Mouse (Mus musculus) liver, embryonic 16.5 days (tissue): Measurements from ENCODE around the gene Cfap77. TPM values are rescaled to one million over a fixed set of nuclear protein-coding genes. Genes with fewer than 3 reads are reported as not detected.

Source experiments
- ATAC-seq: fragments of 200-750 bp; cut with Nextera tagmentation; 2 replicates; pipeline ENCODE4 v1.8.0; 2017; ENCODE audit warnings: low read depth, mild to moderate bottlenecking, moderate number of reproducible peaks, moderate library complexity
- H3K27ac ChIP-seq: fragments of 300-500 bp; sonication (generic); 2 replicates; pipeline ENCODE4 v1.5.1; 2014; ENCODE audit warnings: mild to moderate bottlenecking, low read length
- H3K27me3 ChIP-seq: fragments of 300-500 bp; sonication (generic); 2 replicates; pipeline ENCODE4 v1.6.1; 2014; ENCODE audit warnings: low read depth, low read length, mixed read lengths; ENCODE audit not compliant: control insufficient read depth, insufficient read depth
- H3K36me3 ChIP-seq: fragments of 300-500 bp; sonication (generic); 2 replicates; pipeline ENCODE4 v1.6.1; 2014; ENCODE audit warnings: mild to moderate bottlenecking; ENCODE audit not compliant: control insufficient read depth, insufficient read depth
- H3K4me1 ChIP-seq: fragments of 300-500 bp; sonication (generic); 2 replicates; pipeline ENCODE4 v1.6.1; 2014; ENCODE audit warnings: low read depth, low read length, mixed read lengths; ENCODE audit not compliant: control insufficient read depth
- H3K4me2 ChIP-seq: fragments of 300-500 bp; sonication (generic); 2 replicates; pipeline ENCODE4 v1.6.1; 2014; ENCODE audit warnings: low read depth, low read length, mixed read lengths
- H3K4me3 ChIP-seq: fragments of 300-500 bp; sonication (generic); 2 replicates; pipeline ENCODE4 v1.5.1; 2014; ENCODE audit warnings: low read depth, mild to moderate bottlenecking, low read length
- H3K9ac ChIP-seq: fragments of 300-500 bp; sonication (generic); 2 replicates; pipeline ENCODE4 v1.6.1; 2014; ENCODE audit warnings: low read depth, low read length
- H3K9me3 ChIP-seq: fragments of 300-500 bp; sonication (generic); replicated peaks from 2 replicates; pipeline ENCODE4 v1.6.1; 2016; ENCODE audit warnings: low read length; ENCODE audit not compliant: control insufficient read depth
- WGBS: fragments of 180-500 bp; shearing (Covaris S2); extraction: QIAGEN DNeasy Blood & Tissue Kit; methylation state at CpG from one replicate; pipeline ENCODE4 v1.1.7; 2014; ENCODE audit not compliant: insufficient replicate concordance; 5-methylcytosine and 5-hydroxymethylcytosine counted together
- polyA plus RNA-seq: library from polyadenylated mRNA; unstranded; fragments of >200 nt; fragmentation: Nextera tagmentation; extraction: Ambion mirVana; gene quantifications from 2 replicates; pipeline ENCODE4 v1.2.1, GENCODE M21; 2015

Cfap77 gene
- polyA plus RNA-seq, 1 experiment from 2014 or later = 0.11 TPM

DNA sequence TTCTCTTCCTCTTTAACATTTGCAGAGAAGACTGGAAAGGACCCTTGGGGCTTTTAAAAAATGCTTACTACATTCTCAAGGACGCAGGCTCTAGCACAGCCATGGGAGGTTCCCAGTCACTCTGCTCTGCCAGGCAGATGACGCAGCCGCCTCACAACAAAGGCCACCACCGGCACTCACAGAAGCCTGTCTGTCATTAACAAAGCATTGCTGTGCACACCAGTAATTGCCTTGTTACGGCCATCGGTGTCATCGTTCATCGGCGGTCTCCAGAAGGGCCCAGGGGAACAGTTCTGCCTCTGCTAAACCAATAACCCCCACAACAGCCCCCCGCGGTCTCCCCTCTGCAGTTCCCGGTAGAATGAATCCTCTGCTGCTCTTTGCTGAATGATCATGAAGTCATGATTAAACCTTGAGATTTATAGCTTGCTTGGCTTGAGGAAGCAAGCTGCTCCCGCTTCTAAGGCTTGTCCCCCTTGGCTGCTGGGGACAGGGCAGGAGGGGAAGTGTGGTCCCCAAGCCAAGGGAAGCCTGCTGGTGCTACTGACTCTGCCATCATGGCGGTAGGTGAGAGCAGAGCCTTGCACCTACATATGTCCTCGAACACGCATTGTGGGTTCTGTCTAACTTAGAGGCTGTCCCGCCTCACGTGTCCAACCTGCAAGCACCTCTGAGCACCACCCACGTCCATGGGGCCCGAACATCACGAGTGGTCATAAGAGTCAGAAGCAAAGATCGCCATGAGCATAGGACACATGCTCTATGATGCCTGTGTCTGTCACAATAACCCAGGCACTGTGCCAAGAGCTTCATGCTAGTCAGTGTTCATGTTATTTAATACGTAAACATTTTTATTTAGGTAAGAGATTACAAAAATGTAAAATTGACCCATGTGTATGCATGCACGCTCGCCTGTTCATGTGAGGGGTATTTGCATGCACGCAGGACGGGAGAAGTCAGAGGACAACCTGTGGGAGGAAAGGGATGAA, 38.0 kb downstream of the Cfap77 start:
- no peak for ATAC-seq
- no peak overlapping the region for H3K9ac ChIP-seq
- no peak overlapping the region for H3K4me2 ChIP-seq
- H3K27me3 ChIP-seq = no peaks in the 10 kb centered on the region
- H3K4me3 ChIP-seq = no peak overlapping the region
- WGBS = 49% methylated on average over 27 of the region's 27 CpGs
- no peaks in the 10 kb centered on the region for H3K9me3 ChIP-seq
- no peaks in the 10 kb centered on the region for H3K36me3 ChIP-seq
- H3K4me1 ChIP-seq = no peaks in the 10 kb centered on the region
- no peak overlapping the region for H3K27ac ChIP-seq

DNA sequence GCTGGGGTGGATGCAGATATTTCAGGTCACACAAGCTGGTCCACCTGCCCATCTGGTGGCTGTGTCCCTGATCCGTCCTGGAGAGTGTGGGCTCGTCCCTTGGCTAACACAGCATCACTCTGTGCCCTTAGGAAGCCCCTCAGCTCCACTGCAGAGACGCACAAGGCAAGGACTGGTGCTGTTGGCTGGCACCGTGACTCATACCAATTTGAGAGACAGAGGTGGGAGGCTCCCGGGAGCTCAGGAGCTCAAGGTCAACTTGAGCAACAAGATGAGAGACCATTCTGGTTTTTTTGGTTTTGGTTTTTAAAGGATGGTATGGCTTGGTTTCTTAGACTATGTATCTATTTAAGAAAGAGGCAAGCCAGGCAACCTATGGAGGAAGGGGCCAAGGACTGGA, 42.3 kb downstream of the Cfap77 start:
- no peak for ATAC-seq

GRCm38 (mm10) chr2:29007656-29008055, 47.2 kb downstream of the Cfap77 start:
- peak; percentile 66 for ATAC-seq
- Histone ChIP-seq H3K36me3 (no peaks in the 10 kb centered on the region), H3K4me1 (no peaks in the 10 kb centered on the region; the same call in 1 of the 2 replicates), H3K4me3 (no peak overlapping the region), H3K9ac (no peak overlapping the region), H3K27ac (no peak overlapping the region), H3K27me3 (no peaks in the 10 kb centered on the region), H3K4me2 (no peak overlapping the region), H3K9me3 (no peaks in the 10 kb centered on the region)
- 52% methylated on average over 6 of the region's 6 CpGs for WGBS

More for the DNA sequence above, 42.3 kb downstream of the Cfap77 start:
- Histone ChIP-seq H3K27me3 (no peaks in the 10 kb centered on the region), H3K4me1 (no peaks in the 10 kb centered on the region), H3K9me3 (no peaks in the 10 kb centered on the region), H3K9ac (no peak overlapping the region), H3K36me3 (no peaks in the 10 kb centered on the region), H3K4me3 (no peak overlapping the region), H3K4me2 (no peak overlapping the region), H3K27ac (no peak overlapping the region)
- WGBS = 58% methylated on average over 5 of the region's 5 CpGs

- H3K27me3 ChIP-seq = no peaks in the 10 kb centered on the region
- no peaks in the 10 kb centered on the region; the same call in 1 of the 2 replicates for H3K4me1 ChIP-seq
- no peak overlapping the region for H3K27ac ChIP-seq
- H3K9ac ChIP-seq = no peak overlapping the region
- H3K9me3 ChIP-seq = no peaks in the 10 kb centered on the region
- 71% methylated on average over 13 of the region's 13 CpGs for WGBS
- no peaks in the 10 kb centered on the region for H3K36me3 ChIP-seq
- no peak overlapping the region for H3K4me3 ChIP-seq
- no peak overlapping the region for H3K4me2 ChIP-seq
- no peak for ATAC-seq
Measured at GRCm38 (mm10) chr2:29006455-29007034, 48.3 kb downstream of the Cfap77 start.

DNA sequence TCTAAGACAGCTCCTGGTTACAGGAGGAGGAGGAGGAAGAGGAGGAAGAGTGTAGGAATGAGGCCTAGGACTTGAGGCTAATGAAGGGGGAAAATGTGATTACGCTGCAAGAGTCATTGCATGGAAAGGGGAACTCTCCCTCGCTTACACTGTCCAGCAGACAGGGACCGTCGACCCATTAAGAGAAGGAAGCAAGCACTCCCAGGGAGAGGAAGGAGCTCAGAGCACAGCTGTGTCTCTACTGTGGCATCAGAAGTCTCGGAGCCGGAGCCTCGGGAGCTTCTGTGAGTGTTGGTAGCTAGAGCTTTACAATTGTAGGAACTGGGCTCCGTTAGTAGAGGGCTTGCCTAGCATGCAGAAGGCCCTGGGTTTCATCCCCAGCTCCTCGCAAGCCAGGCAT, 50.8 kb downstream of the Cfap77 start:
- no peak for ATAC-seq
- Histone ChIP-seq H3K9me3 (no peaks in the 10 kb centered on the region), H3K4me2 (no peak overlapping the region), H3K4me1 (no peaks in the 10 kb centered on the region; the same call in 1 of the 2 replicates), H3K27me3 (no peaks in the 10 kb centered on the region), H3K4me3 (no peak overlapping the region), H3K27ac (no peak overlapping the region), H3K36me3 (no peaks in the 10 kb centered on the region), H3K9ac (no peak overlapping the region)
- WGBS = 25% methylated on average over 9 of the region's 9 CpGs

- no peaks in the 10 kb centered on the region for H3K9me3 ChIP-seq
- no peak overlapping the region for H3K4me2 ChIP-seq
- H3K4me3 ChIP-seq = no peak overlapping the region
- no peak overlapping the region for H3K9ac ChIP-seq
- WGBS = 42% methylated on average over 5 of the region's 5 CpGs
- no peak for ATAC-seq
- H3K36me3 ChIP-seq = no peaks in the 10 kb centered on the region
- H3K27me3 ChIP-seq = no peaks in the 10 kb centered on the region
- no peak overlapping the region for H3K27ac ChIP-seq
- H3K4me1 ChIP-seq = no peaks in the 10 kb centered on the region
Measured at GRCm38 (mm10) chr2:28998246-28998645, 56.6 kb downstream of the Cfap77 start.

- no peak overlapping the region for H3K27ac ChIP-seq
- no peak overlapping the region for H3K9ac ChIP-seq
- H3K4me3 ChIP-seq = no peak overlapping the region
- no peak for ATAC-seq
- no peak overlapping the region for H3K4me2 ChIP-seq
- no peaks in the 10 kb centered on the region for H3K9me3 ChIP-seq
- no peaks in the 10 kb centered on the region for H3K36me3 ChIP-seq
- no peaks in the 10 kb centered on the region for H3K4me1 ChIP-seq
- H3K27me3 ChIP-seq = no peaks in the 10 kb centered on the region
- 69% methylated on average over 14 of the region's 14 CpGs for WGBS
Measured at GRCm38 (mm10) chr2:28997161-28997834, 57.6 kb downstream of the Cfap77 start.

DNA sequence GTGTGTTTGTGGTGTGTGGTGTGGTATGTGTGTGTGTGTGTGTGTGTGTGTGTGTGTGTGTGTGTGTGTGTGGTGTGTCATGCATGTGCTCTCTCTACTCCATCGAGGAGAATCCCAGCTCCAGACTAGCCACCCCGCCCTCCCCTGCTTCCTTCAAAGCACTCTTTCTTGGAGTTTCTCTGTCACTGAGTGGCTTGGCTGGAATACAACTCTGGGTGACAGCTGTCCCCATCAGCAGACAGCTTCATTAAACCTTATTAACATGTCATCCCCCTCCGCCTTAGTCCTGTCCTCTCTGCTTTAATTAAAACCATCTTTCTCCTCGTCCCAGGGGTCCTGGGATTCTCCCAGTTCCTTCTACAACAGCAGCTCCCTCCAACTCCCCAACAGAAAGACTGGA, 59.4 kb downstream of the Cfap77 start:
- no peak overlapping the region for H3K9ac ChIP-seq
- H3K4me1 ChIP-seq = no peaks in the 10 kb centered on the region
- H3K27ac ChIP-seq = no peak overlapping the region
- WGBS = 48% methylated on average over 4 of the region's 4 CpGs
- no peak overlapping the region for H3K4me2 ChIP-seq
- H3K4me3 ChIP-seq = no peak overlapping the region
- no peaks in the 10 kb centered on the region for H3K27me3 ChIP-seq
- no peak for ATAC-seq
- no peaks in the 10 kb centered on the region for H3K36me3 ChIP-seq
- no peaks in the 10 kb centered on the region for H3K9me3 ChIP-seq
